Mouse (Mus musculus): ENCODE measurements around the gene Trim80.

DNA sequence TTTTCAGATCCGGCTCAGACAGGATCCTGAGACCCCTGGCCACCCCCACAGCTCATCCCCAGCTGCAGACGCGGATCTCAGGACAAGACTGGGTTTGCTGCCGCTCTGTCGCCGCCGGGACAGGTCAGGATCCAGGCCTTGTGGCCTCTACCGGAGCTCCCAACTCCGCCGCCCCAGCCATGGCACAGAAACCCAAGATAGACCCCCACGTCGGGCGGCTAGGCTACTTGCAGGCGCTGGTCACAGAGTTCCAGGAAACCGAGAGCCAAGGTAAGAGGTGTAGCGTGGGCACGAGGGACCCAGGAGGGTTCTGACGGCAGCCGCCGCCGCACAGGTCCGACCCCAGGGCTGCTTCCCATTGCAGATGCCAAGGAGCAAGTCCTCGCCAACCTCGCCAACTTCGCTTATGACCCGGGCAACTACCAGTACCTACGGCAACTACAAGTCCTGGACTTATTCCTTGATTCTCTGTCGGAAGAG is 35.5 kb downstream of the Trim80 start:
- TF ChIP-seq CTCF (IDR thresholded peaks at IDR 0.05; ENCODE audit: low read depth, low read length) (no peak), POLR2A (IDR thresholded peaks at IDR 0.05; ENCODE audit: borderline replicate concordance, low read depth, low read length) (0 out of 2 replicates have a peak, but pooled peaks have one; percentile 12)
